Mouse (Mus musculus): ENCODE data around the gene Zfpm1. TPM values are rescaled to one million over a fixed set of nuclear protein-coding genes. Genes with fewer than 3 reads are reported as not detected.

Zfpm1 gene
- polyA plus RNA-seq, 1 experiment from 2014 or later: 0.41 TPM

DNA sequence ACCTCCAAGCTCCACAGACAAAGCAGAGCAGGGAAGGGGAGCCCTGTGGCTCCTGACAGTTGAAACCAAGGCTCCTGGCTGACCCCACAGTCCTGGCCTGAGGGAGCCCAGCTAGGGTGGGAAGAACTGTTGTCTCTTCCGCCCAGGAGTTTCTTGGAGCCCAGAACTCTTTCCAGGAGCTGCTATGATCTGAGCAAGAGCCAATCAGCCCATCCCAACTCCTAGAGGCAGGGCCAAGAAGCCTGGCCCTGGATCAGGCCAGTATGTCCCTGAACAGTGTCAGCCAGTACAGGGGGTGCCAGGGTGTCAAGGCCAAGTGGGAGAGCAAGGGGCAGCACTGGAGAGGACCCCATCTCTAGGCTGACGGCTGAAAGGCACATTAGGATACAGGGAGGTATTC lies 30.6 kb downstream of the Zfpm1 start:
- Histone ChIP-seq H3K36me3 (ENCODE audit: control insufficient read depth, insufficient read depth, low read length) (no peaks in the 10 kb centered on the region), H3K4me3 (ENCODE audit: low read depth, low read length) (no peak overlapping the region), H3K4me2 (ENCODE audit: low read length) (no peak overlapping the region), H3K9ac (ENCODE audit: low read length) (no peak overlapping the region), H3K9me3 (replicated peaks; ENCODE audit: control insufficient read depth, low read length) (no peaks in the 10 kb centered on the region), H3K4me1 (ENCODE audit: control insufficient read depth, insufficient read depth, low read length) (0 out of 2 replicates have a peak, but pooled peaks cover 2% of the 10 kb centered on the region), H3K27me3 (replicated peaks; ENCODE audit: control insufficient read depth, insufficient read depth, low read length) (no peaks in the 10 kb centered on the region), H3K27ac (ENCODE audit: low read depth, low read length) (no peak overlapping the region)
- ATAC-seq (no peak), DNase-seq (ENCODE audit: low spot score) (no peak)
- 83% methylated on average over 2 of the region's 2 CpGs for WGBS

GRCm38 (mm10) chr8:122313310-122313709 lies 31.4 kb downstream of the Zfpm1 start:
- WGBS: 66% methylated on average over 12 of the region's 12 CpGs
- H3K9me3 ChIP-seq (replicated peaks; ENCODE audit: control insufficient read depth, low read length): no peaks in the 10 kb centered on the region
- no peak overlapping the region for H3K9ac ChIP-seq (ENCODE audit: low read length)
- ATAC-seq (no peak), DNase-seq (ENCODE audit: low spot score) (no peak)
- H3K36me3 ChIP-seq (ENCODE audit: control insufficient read depth, insufficient read depth, low read length): no peaks in the 10 kb centered on the region
- H3K27ac ChIP-seq (ENCODE audit: low read depth, low read length): no peak overlapping the region
- H3K4me2 ChIP-seq (ENCODE audit: low read length): no peak overlapping the region
- H3K4me3 ChIP-seq (ENCODE audit: low read depth, low read length): no peak overlapping the region
- H3K27me3 ChIP-seq (replicated peaks; ENCODE audit: control insufficient read depth, insufficient read depth, low read length): no peaks in the 10 kb centered on the region
- no peaks in the 10 kb centered on the region for H3K4me1 ChIP-seq (ENCODE audit: control insufficient read depth, insufficient read depth, low read length)

- Histone ChIP-seq H3K4me1 (ENCODE audit: control insufficient read depth, insufficient read depth, low read length) (no peaks in the 10 kb centered on the region), H3K36me3 (ENCODE audit: control insufficient read depth, insufficient read depth, low read length) (no peaks in the 10 kb centered on the region), H3K27me3 (replicated peaks; ENCODE audit: control insufficient read depth, insufficient read depth, low read length) (no peaks in the 10 kb centered on the region), H3K9ac (ENCODE audit: low read length) (no peak overlapping the region), H3K9me3 (replicated peaks; ENCODE audit: control insufficient read depth, low read length) (no peaks in the 10 kb centered on the region), H3K27ac (ENCODE audit: low read depth, low read length) (no peak overlapping the region), H3K4me3 (ENCODE audit: low read depth, low read length) (no peak overlapping the region), H3K4me2 (ENCODE audit: low read length) (no peak overlapping the region)
- 76% methylated on average over 13 of the region's 13 CpGs for WGBS
- ATAC-seq: no peak
- DNase-seq (ENCODE audit: low spot score): no peak
Measured at GRCm38 (mm10) chr8:122314899-122315496, 33.1 kb downstream of the Zfpm1 start.

GRCm38 (mm10) chr8:122316402-122316801 lies 34.5 kb downstream of the Zfpm1 start:
- Histone ChIP-seq H3K27ac (ENCODE audit: low read depth, low read length) (no peak overlapping the region), H3K9me3 (replicated peaks; ENCODE audit: control insufficient read depth, low read length) (no peaks in the 10 kb centered on the region), H3K4me1 (ENCODE audit: control insufficient read depth, insufficient read depth, low read length) (0 out of 2 replicates have a peak, but pooled peaks cover 3% of the 10 kb centered on the region), H3K9ac (ENCODE audit: low read length) (no peak overlapping the region), H3K27me3 (replicated peaks; ENCODE audit: control insufficient read depth, insufficient read depth, low read length) (no peaks in the 10 kb centered on the region), H3K36me3 (ENCODE audit: control insufficient read depth, insufficient read depth, low read length) (no peaks in the 10 kb centered on the region), H3K4me3 (ENCODE audit: low read depth, low read length) (no peak overlapping the region), H3K4me2 (ENCODE audit: low read length) (no peak overlapping the region)
- no peak for DNase-seq (ENCODE audit: low spot score)
- 63% methylated on average over 2 of the region's 2 CpGs for WGBS
- no peak for ATAC-seq

- ATAC-seq (no peak), DNase-seq (ENCODE audit: low spot score) (no peak)
- 0 out of 2 replicates have a peak, but pooled peaks cover 3% of the 10 kb centered on the region for H3K4me1 ChIP-seq (ENCODE audit: control insufficient read depth, insufficient read depth, low read length)
- no peak overlapping the region for H3K27ac ChIP-seq (ENCODE audit: low read depth, low read length)
- WGBS: 53% methylated on average over 8 of the region's 8 CpGs
- no peak overlapping the region for H3K4me3 ChIP-seq (ENCODE audit: low read depth, low read length)
- no peaks in the 10 kb centered on the region for H3K27me3 ChIP-seq (replicated peaks; ENCODE audit: control insufficient read depth, insufficient read depth, low read length)
- no peaks in the 10 kb centered on the region for H3K9me3 ChIP-seq (replicated peaks; ENCODE audit: control insufficient read depth, low read length)
- H3K4me2 ChIP-seq (ENCODE audit: low read length): no peak overlapping the region
- H3K9ac ChIP-seq (ENCODE audit: low read length): no peak overlapping the region
- H3K36me3 ChIP-seq (ENCODE audit: control insufficient read depth, insufficient read depth, low read length): no peaks in the 10 kb centered on the region
Measured at GRCm38 (mm10) chr8:122317918-122318475, 36.1 kb downstream of the Zfpm1 start.

DNA sequence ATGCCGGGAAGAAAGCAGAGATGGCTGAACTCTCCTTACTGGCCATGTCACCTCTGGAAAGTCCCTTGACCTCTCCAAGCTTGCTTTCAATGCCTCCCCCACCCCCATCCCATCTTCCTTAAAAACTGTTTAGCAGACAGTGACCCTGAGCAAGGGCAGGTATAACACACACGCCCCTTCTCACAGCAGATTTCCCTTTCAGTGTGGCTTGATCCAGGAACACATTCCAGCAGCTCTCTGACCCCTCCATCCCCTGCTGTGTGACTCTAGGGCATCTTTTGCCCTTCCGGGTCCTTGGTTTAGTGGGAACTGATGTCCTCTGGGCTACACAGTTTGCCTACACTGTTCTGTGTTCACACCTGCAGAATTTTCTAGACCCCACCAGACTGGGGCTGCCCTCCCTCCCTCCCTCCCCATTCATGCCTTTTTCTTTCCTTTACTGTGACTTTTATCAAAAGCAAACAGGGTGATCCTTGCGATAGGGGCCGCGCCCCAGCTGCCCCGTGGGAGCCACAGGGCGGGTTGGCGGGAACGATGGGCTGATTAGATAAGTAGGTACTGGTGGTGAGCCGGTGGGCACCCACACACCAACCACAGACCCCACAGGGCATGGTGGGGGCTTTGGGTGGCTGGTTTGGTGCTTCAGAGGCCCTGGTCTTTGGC lies 37.2 kb downstream of the Zfpm1 start:
- 71% methylated on average over 11 of the region's 11 CpGs for WGBS
- ATAC-seq (no peak), DNase-seq (ENCODE audit: low spot score) (no peak)
- no peak overlapping the region for H3K27ac ChIP-seq (ENCODE audit: low read depth, low read length)
- no peaks in the 10 kb centered on the region for H3K27me3 ChIP-seq (replicated peaks; ENCODE audit: control insufficient read depth, insufficient read depth, low read length)
- peaks cover 3% of the 10 kb centered on the region; the same call in 1 of the 2 replicates for H3K4me1 ChIP-seq (ENCODE audit: control insufficient read depth, insufficient read depth, low read length)
- H3K9ac ChIP-seq (ENCODE audit: low read length): no peak overlapping the region
- no peak overlapping the region for H3K4me3 ChIP-seq (ENCODE audit: low read depth, low read length)
- H3K9me3 ChIP-seq (replicated peaks; ENCODE audit: control insufficient read depth, low read length): no peaks in the 10 kb centered on the region
- no peak overlapping the region for H3K4me2 ChIP-seq (ENCODE audit: low read length)
- H3K36me3 ChIP-seq (ENCODE audit: control insufficient read depth, insufficient read depth, low read length): no peaks in the 10 kb centered on the region

- Histone ChIP-seq H3K27me3 (replicated peaks; ENCODE audit: control insufficient read depth, insufficient read depth, low read length) (no peaks in the 10 kb centered on the region), H3K4me3 (ENCODE audit: low read depth, low read length) (no peak overlapping the region), H3K9me3 (replicated peaks; ENCODE audit: control insufficient read depth, low read length) (no peaks in the 10 kb centered on the region), H3K36me3 (ENCODE audit: control insufficient read depth, insufficient read depth, low read length) (no peaks in the 10 kb centered on the region), H3K9ac (ENCODE audit: low read length) (no peak overlapping the region), H3K27ac (ENCODE audit: low read depth, low read length) (no peak overlapping the region), H3K4me2 (ENCODE audit: low read length) (no peak overlapping the region), H3K4me1 (ENCODE audit: control insufficient read depth, insufficient read depth, low read length) (peaks cover 7% of the 10 kb centered on the region; the same call in 1 of the 2 replicates)
- ATAC-seq (no peak), DNase-seq (ENCODE audit: low spot score) (no peak)
- WGBS: 63% methylated on average over 7 of the region's 7 CpGs
Measured at GRCm38 (mm10) chr8:122319708-122320075, 37.8 kb downstream of the Zfpm1 start.

- no peak for DNase-seq (ENCODE audit: low spot score)
- Histone ChIP-seq H3K9me3 (replicated peaks; ENCODE audit: control insufficient read depth, low read length) (no peaks in the 10 kb centered on the region), H3K27ac (ENCODE audit: low read depth, low read length) (no peak overlapping the region), H3K4me3 (ENCODE audit: low read depth, low read length) (no peak overlapping the region), H3K36me3 (ENCODE audit: control insufficient read depth, insufficient read depth, low read length) (no peaks in the 10 kb centered on the region), H3K9ac (ENCODE audit: low read length) (no peak overlapping the region), H3K27me3 (replicated peaks; ENCODE audit: control insufficient read depth, insufficient read depth, low read length) (no peaks in the 10 kb centered on the region), H3K4me2 (ENCODE audit: low read length) (no peak overlapping the region), H3K4me1 (ENCODE audit: control insufficient read depth, insufficient read depth, low read length) (peaks cover 7% of the 10 kb centered on the region; the same call in 1 of the 2 replicates)
- no peak for ATAC-seq
- WGBS: 2% methylated on average over 3 of the region's 3 CpGs
Measured at GRCm38 (mm10) chr8:122320541-122320940, 38.6 kb downstream of the Zfpm1 start.

- ATAC-seq (no peak), DNase-seq (ENCODE audit: low spot score) (no peak)
- Histone ChIP-seq H3K4me3 (ENCODE audit: low read depth, low read length) (no peak overlapping the region), H3K9me3 (replicated peaks; ENCODE audit: control insufficient read depth, low read length) (no peaks in the 10 kb centered on the region), H3K4me2 (ENCODE audit: low read length) (no peak overlapping the region), H3K27ac (ENCODE audit: low read depth, low read length) (no peak overlapping the region), H3K9ac (ENCODE audit: low read length) (no peak overlapping the region), H3K27me3 (replicated peaks; ENCODE audit: control insufficient read depth, insufficient read depth, low read length) (no peaks in the 10 kb centered on the region), H3K36me3 (ENCODE audit: control insufficient read depth, insufficient read depth, low read length) (no peaks in the 10 kb centered on the region), H3K4me1 (ENCODE audit: control insufficient read depth, insufficient read depth, low read length) (peaks cover 7% of the 10 kb centered on the region; the same call in 1 of the 2 replicates)
- 69% methylated on average over 10 of the region's 10 CpGs for WGBS
Measured at GRCm38 (mm10) chr8:122321455-122321921, 39.5 kb downstream of the Zfpm1 start.

Measured in forebrain, embryonic 14.5 days (tissue).